Mouse (Mus musculus): ENCODE results near the gene Fzr1. TPM values are rescaled to one million over a fixed set of nuclear protein-coding genes. Genes with fewer than 3 reads are reported as not detected.

Fzr1 gene
- polyA plus RNA-seq, 1 experiment from 2014 or later: 88.5 TPM

DNA sequence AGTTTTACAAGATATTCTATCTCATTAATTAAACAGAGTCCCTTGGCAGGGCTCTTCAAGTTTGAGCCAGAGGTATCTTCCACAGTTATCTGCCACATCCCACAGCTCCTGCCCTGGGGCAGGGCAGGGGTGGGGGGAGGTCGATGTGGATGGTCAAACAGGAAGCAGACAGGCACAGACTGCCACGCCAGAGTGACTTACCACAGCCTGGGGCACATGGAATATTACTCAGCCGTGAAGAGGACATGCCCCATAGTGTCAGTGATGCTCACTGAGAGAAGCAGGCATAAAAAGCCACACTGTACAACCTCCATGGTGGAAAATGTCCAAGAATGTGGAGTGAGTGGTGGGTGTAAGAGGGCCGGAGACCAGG lies 33.2 kb downstream of the Fzr1 start:
- Histone ChIP-seq H3K36me3 (peaks cover 16% of the 10 kb centered on the region), H3K4me3 (replicated peaks) (no peak overlapping the region), H3K9me3 (no peaks in the 10 kb centered on the region), H3K27me3 (replicated peaks) (peaks cover 21% of the 10 kb centered on the region), H3K9ac (no peak overlapping the region), H3K4me1 (peaks cover 35% of the 10 kb centered on the region), H3K4me2 (no peak overlapping the region), H3K27ac (no peak overlapping the region)
- WGBS: 85% methylated on average over 4 of the region's 4 CpGs
- ATAC-seq (ENCODE audit: insufficient read depth, low FRiP score, low read depth): no peak

DNA sequence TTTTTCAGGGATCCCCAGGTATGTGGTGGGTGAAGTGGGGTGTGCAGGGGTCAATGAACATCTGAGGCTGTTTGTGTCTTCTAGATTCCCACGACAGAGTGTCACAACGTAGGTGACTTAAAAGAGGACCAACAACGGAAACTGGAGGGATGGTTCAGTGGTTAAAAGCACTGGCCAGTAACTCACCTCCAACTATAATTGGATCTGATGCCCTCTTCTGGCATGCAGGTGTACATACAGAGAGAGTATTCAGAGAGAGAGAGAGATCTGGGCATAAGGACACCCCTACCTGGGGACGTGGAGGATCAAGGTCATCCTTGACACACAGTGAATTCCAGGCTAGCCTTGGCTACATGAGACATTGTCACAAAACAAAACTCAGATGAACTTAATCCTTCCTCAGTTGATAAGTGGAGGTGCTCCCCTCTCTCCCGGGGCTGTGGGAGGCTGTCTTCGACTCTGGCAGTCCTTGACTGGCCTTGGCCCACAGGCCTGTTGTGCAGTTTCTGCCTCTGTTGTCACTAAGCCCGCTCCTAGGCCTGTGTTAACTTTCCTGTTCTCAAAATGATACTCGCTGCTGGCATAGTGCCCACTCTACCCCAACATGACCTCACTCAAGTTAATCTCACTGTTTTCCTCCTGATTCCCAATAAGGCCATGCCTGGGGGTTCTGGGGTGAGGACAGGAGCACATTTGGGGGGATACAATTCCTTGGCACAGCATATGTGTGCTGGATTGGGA lies 33.7 kb downstream of the Fzr1 start:
- Histone ChIP-seq H3K36me3 (peaks cover 16% of the 10 kb centered on the region), H3K27ac (no peak overlapping the region), H3K9ac (no peak overlapping the region), H3K4me2 (no peak overlapping the region), H3K4me1 (peaks cover 32% of the 10 kb centered on the region), H3K4me3 (replicated peaks) (no peak overlapping the region), H3K27me3 (replicated peaks) (peaks cover 21% of the 10 kb centered on the region), H3K9me3 (no peaks in the 10 kb centered on the region)
- 48% methylated on average over 8 of the region's 8 CpGs for WGBS
- ATAC-seq (ENCODE audit: insufficient read depth, low FRiP score, low read depth): no peak

DNA sequence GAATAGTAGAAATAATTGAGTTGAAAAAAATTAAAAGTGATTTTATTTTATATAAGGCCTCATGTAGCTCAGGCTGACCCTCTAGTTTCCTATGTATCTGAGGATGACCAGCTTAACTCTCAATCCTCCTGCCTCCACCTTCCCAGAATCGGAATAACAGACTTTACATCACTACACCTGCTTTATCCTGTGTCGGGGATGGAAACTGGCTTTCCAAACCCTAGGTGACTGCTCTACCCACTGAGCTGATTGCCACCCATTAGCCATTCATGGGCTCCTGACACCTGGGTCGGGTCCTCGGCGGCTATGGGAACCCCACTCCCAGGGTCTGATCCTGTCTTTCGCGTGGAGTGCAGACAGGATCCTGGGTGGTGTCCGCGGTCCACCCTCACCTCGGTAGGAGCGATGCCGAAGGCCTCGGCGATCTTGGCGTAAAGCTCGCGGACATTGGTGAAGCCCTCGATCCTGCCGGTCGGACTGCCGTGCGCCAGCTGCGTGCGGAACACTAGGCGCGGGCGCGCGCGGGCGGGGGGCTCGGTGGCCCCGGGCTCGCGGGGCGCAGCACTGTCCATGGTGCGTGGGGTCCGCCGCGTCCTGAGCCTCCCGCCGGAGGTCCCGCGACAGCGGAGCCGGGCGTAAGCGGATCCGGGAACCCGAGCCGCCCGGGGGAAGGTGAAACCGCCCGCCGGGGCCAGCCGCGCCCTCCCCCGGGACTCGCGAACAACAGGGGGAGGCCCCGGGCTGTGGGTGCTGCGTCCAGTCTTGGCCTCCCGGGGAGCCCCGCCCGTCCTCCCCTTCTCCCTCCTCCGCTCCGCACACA lies 35.4 kb downstream of the Fzr1 start, which contains the start of gene Gipc3:
TSS of gene Gipc3 (minus strand) at position 581 of the 820 bp plus-strand sequence.
- WGBS: 4% methylated on average over 63 of the region's 67 CpGs
- peak within 1 kb of the TSS; percentile 47 for H3K4me3 ChIP-seq (replicated peaks)
- peaks cover 23% of the 10 kb centered on the region for H3K27me3 ChIP-seq (replicated peaks)
- H3K4me1 ChIP-seq: peaks cover 23% of the 10 kb centered on the region
- no peak within 1 kb of the TSS for H3K27ac ChIP-seq
- peak within 1 kb of the TSS; percentile 84 for H3K4me2 ChIP-seq
- no peaks in the 10 kb centered on the region for H3K9me3 ChIP-seq
- no peak for ATAC-seq (ENCODE audit: insufficient read depth, low FRiP score, low read depth)
- peaks cover 7% of the 10 kb centered on the region; the same call in 1 of the 2 replicates for H3K36me3 ChIP-seq
- no peak within 1 kb of the TSS for H3K9ac ChIP-seq

DNA sequence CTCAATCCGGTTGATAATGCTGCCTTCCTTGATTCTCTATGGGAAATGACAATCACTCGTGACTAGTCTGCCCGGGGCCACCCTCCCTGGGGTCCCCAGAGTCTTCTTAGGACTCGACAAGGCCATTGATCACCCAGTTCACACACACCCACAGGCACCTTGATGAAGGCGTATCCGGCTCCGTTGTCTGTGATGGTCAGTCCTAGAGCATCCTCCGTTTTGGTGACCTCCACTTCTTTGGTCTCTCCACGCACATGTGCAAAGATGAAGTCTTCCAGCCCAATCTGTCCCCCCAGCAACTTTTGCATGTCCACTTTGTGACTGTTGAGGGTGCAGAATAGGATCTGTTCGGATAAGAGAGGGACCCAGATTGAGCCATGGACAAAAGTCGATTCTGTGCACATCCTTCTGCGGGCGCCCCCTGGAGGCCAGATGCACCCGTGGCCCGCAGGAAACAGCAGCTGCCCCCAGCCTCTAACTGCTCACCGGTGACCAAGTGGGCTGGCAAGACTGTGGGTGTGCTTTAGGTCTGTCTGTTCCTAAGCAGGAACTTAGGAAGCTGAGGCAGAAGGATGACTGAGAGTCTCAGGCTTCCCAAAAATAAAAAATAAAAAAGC lies 36.9 kb downstream of the Fzr1 start:
- H3K4me1 ChIP-seq: peaks cover 13% of the 10 kb centered on the region
- H3K36me3 ChIP-seq: no peaks in the 10 kb centered on the region; the same call in 1 of the 2 replicates
- peaks cover 30% of the 10 kb centered on the region for H3K27me3 ChIP-seq (replicated peaks)
- no peak overlapping the region for H3K4me3 ChIP-seq (replicated peaks)
- H3K27ac ChIP-seq: no peak overlapping the region
- no peak overlapping the region for H3K9ac ChIP-seq
- 35% methylated on average over 16 of the region's 16 CpGs for WGBS
- no peaks in the 10 kb centered on the region for H3K9me3 ChIP-seq
- ATAC-seq (ENCODE audit: insufficient read depth, low FRiP score, low read depth): no peak
- H3K4me2 ChIP-seq: no peak overlapping the region

DNA sequence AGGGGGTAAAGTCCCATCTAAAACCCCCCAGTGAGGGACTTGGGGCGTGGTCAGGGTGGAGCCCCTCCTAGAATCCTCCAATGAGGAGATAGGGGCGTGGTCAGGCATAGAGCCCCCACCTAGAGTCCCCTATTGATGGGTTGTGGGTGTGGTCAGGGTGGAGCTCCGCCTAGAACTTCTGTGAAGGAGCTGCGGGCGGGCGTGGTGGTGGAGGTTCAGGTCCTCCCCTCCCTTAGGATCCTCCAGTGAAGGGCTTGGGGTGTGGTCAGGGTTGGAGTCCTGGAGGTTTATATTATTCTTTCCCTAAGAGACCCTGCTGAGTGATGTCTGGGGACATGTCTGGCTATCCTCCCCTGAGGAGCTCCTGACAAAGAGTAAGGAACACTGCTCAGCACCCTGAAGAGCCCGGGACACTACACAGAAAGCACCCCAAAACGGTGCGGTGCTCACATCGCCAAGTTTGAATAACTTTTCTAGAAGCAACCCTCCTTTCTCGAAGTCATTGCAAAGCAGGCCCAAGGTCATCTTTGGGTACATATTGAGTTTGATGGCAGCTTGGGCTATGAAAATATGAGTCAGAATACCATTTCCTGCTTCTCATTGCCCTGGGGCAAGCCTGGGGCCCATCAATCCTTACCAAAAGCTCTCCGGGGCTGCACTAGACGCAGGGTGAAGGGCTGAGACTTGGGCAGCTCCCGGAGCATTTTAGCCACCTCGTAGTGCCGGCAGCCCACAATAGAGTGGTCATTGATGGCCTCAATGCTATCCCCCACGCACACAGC lies 37.6 kb downstream of the Fzr1 start:
- H3K9ac ChIP-seq: no peak overlapping the region
- H3K27me3 ChIP-seq (replicated peaks): peaks cover 30% of the 10 kb centered on the region
- H3K4me3 ChIP-seq (replicated peaks): no peak overlapping the region
- H3K4me2 ChIP-seq: no peak overlapping the region
- peaks cover 15% of the 10 kb centered on the region for H3K4me1 ChIP-seq
- ATAC-seq (ENCODE audit: insufficient read depth, low FRiP score, low read depth): no peak
- no peak overlapping the region for H3K27ac ChIP-seq
- H3K9me3 ChIP-seq: no peaks in the 10 kb centered on the region
- 43% methylated on average over 17 of the region's 17 CpGs for WGBS
- H3K36me3 ChIP-seq: no peaks in the 10 kb centered on the region

DNA sequence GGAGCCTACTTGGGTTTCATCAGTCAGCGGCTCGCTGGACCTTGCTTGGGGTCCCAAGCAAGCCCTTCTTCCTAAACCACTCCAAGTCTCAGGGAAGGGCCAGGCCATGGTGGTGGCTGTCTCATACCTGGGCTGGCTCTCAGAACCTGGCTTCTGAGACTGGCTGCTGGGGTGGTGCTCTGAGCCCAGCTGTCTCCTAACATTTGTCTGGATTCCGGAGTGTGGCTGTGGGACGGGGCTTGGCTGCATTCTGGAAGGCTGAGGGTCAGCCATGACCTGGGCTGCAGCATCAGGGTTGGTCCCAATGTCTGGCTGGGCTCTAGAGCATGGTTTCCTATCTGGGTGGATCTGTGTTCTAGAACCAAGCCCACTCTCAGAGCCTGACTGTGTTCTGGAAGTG lies 41.8 kb downstream of the Fzr1 start:
- H3K4me3 ChIP-seq (replicated peaks): no peak overlapping the region
- no peak overlapping the region for H3K4me2 ChIP-seq
- ATAC-seq (ENCODE audit: insufficient read depth, low FRiP score, low read depth): no peak
- peak overlapping the region; percentile 86 for H3K27ac ChIP-seq
- H3K4me1 ChIP-seq: peaks cover 38% of the 10 kb centered on the region
- H3K27me3 ChIP-seq (replicated peaks): 0 out of 2 replicates have a peak, but pooled peaks cover 14% of the 10 kb centered on the region
- H3K36me3 ChIP-seq: no peaks in the 10 kb centered on the region
- H3K9me3 ChIP-seq: no peaks in the 10 kb centered on the region
- H3K9ac ChIP-seq: no peak overlapping the region
- 81% methylated on average over 4 of the region's 4 CpGs for WGBS

DNA sequence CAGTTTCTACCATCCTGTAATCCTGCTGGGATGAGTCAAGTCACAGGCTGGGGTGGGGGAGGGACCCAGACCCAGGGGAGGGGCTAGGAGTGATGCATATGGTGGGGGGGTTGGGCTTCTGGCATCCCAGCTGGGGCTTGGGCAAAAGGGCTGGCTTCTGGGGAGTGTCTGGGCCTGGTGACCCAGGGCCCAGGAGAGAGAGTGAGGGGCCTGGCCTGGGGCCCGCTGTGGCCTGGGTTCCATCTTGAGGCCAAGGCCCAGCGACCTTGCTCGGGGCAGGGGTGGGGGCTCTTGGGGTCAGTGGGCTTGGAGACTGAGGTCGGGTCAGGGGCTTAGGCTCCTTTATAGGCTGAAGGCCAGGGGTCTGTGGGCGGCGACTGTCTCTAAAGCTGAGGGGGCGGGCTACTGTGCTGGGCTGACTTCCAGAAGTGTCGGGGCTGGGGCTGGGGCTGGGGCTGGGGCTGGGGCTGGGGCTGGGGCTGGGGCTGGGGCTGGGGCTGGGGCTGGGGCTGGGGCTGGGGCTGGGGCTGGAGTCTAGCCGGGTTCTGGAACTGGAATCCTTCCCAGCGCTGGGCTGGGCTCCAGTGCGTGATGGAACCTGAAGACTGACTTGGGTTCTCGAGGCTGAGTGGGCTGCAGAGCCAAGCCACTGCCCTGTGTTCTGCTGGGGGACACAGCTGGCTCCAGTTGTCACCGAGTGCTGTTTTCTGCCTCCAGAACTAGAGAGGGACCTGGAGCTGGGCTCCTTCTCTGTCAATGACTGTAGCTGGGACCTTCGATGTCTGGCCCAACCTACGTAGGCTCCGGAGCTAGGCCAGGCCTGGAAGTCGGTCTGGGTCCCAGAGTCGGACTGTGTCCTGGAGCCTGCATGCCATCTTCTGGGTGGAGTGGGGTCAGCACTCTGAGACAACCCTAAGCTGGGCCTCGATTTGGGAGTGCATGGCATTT lies 42.6 kb downstream of the Fzr1 start:
- peak overlapping the region; percentile 40 for H3K4me2 ChIP-seq
- 0 out of 2 replicates have a peak, but pooled peaks cover 14% of the 10 kb centered on the region for H3K27me3 ChIP-seq (replicated peaks)
- 34% methylated on average over 16 of the region's 19 CpGs for WGBS
- H3K36me3 ChIP-seq: no peaks in the 10 kb centered on the region
- H3K4me1 ChIP-seq: peaks cover 41% of the 10 kb centered on the region
- H3K9me3 ChIP-seq: no peaks in the 10 kb centered on the region
- H3K4me3 ChIP-seq (replicated peaks): no peak overlapping the region
- H3K27ac ChIP-seq: peak overlapping the region; percentile 94
- peak; percentile 54 for ATAC-seq (ENCODE audit: insufficient read depth, low FRiP score, low read depth)
- no peak overlapping the region for H3K9ac ChIP-seq

DNA sequence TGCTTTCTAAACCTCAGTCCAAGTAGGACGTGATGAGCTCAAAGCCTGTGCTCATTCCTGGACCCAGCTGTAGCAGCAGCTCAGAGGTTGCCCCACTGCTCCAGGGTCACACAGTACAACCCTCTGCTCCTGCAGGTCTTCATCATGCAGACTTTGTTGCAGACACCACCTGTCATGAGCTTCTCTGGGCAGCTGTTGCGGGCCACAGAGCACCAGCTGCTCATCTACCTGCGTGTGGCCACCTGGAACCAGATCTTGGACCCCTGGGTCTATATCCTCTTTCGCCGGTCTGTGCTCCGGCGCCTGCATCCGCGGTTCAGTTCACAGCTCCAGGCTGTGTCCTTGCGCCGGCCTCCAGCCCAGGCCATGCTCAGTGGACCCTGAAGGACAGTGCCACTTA lies 44.0 kb downstream of the Fzr1 start:
- no peak for ATAC-seq (ENCODE audit: insufficient read depth, low FRiP score, low read depth)
- Histone ChIP-seq H3K4me3 (replicated peaks) (no peak overlapping the region), H3K27me3 (replicated peaks) (0 out of 2 replicates have a peak, but pooled peaks cover 14% of the 10 kb centered on the region), H3K27ac (peak overlapping the region; percentile 94), H3K9ac (no peak overlapping the region), H3K36me3 (no peaks in the 10 kb centered on the region), H3K4me2 (no peak overlapping the region), H3K4me1 (peaks cover 49% of the 10 kb centered on the region), H3K9me3 (no peaks in the 10 kb centered on the region)
- WGBS: 71% methylated on average over 11 of the region's 11 CpGs

DNA sequence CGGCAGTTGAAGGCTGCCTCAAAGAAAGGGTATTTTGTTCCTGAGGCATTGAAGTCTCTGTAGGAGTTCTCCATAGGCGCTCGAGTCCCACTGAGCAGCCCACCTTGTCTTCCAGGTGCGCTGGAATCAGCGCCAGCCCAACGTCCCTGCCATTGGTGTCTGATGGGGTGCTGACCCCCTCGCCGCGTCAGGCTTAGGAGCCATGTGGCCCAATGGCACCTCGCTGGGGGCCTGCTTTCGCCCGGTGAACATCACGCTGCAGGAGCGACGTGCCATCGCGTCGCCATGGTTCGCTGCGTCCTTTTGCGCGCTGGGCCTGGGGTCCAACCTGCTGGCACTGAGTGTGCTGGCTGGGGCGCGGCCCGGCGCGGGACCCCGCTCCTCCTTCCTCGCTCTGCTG lies 46.0 kb downstream of the Fzr1 start:
- Histone ChIP-seq H3K4me2 (no peak overlapping the region; the same call in 1 of the 2 replicates), H3K4me1 (peaks cover 65% of the 10 kb centered on the region), H3K9ac (no peak overlapping the region), H3K27me3 (replicated peaks) (0 out of 2 replicates have a peak, but pooled peaks cover 6% of the 10 kb centered on the region), H3K4me3 (replicated peaks) (no peak overlapping the region), H3K27ac (no peak overlapping the region), H3K36me3 (0 out of 2 replicates have a peak, but pooled peaks cover under 1% of the 10 kb centered on the region), H3K9me3 (no peaks in the 10 kb centered on the region)
- 43% methylated on average over 29 of the region's 29 CpGs for WGBS
- ATAC-seq (ENCODE audit: insufficient read depth, low FRiP score, low read depth): no peak

DNA sequence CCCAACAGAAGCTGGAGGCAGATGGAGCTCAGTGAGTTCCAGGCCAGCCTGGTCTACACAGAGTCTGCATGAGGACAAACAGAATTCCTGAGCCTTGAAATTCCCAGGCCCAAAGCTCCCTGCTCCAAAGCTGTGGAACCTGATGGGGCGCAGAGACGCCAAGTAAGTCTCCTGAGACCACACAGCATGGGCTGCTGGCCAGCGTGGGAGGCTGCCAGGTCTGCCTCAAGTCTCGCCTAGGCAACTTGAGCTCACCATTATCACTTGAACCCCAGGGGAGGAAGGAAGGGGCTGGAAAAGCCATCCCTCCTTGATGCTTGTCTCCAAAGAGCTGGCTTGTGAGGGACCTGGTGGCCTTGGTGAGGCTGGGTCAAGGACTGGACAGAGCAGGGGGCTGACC lies 48.3 kb downstream of the Fzr1 start:
- Histone ChIP-seq H3K27me3 (replicated peaks) (0 out of 2 replicates have a peak, but pooled peaks cover 5% of the 10 kb centered on the region), H3K4me3 (replicated peaks) (peak overlapping the region; percentile 35), H3K27ac (peak overlapping the region; percentile 95), H3K4me1 (peaks cover 54% of the 10 kb centered on the region), H3K9me3 (no peaks in the 10 kb centered on the region), H3K36me3 (peaks cover 22% of the 10 kb centered on the region), H3K9ac (no peak overlapping the region), H3K4me2 (peak overlapping the region; percentile 56)
- 58% methylated on average over 4 of the region's 4 CpGs for WGBS
- ATAC-seq (ENCODE audit: insufficient read depth, low FRiP score, low read depth): no peak

Data from stomach, embryonic 15.5 days (tissue).